Mouse (Mus musculus) T-cell, adult 66 days (primary cell): ENCODE data around the gene Lmod2. TPM values are rescaled to one million over a fixed set of nuclear protein-coding genes. Genes with fewer than 3 reads are reported as not detected.

Experiments used
- total RNA-seq, 2 experiments: library from RNA; stranded (reverse); gene quantifications; 3 replicates in 1 of 2; 4 replicates in 1 of 2; pipeline ENCODE4 v1.2.4; 2023

Lmod2 gene
- total RNA-seq = not detected

DNA sequence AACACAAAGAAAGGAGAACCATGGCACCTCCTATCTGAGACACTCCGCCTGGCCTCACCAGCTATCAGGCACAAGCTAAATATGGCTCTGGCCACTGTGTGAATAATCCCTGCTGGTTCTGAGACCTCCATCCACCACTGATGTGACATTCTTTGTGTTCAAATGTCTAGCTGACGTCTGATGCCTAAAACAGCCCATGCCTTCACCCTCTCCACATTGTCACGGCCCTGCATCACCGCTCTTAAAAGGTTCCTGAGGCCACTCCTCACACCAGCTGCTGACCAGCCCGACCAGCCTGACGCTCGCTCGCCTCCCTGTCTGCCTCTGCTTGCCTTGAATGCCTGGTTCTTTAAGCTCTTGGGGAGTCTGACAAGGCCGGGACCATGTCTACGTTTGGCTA, at the start of gene Lmod2:
Lmod2 (plus strand) TSS at position 263 of the 400 bp plus-strand sequence.

Other genes starting within 250 kb of the Lmod2 start
- gene Iqub, start 82.7 kb upstream of the Lmod2 start, total RNA-seq = under 1 TPM in 1 of 2 experiments, not detected in 1; 0.15 TPM
- 10 to 100 TPM; 57.5 to 65.0 TPM for gene Ndufa5, start 69.7 kb upstream of the Lmod2 start, total RNA-seq
- gene Asb15, start 69.6 kb upstream of the Lmod2 start, total RNA-seq = not detected
- 10 to 100 TPM; 48.7 to 54.2 TPM for gene Wasl, start 67.2 kb downstream of the Lmod2 start, total RNA-seq
- gene Hyal6, start 135.5 kb downstream of the Lmod2 start, total RNA-seq = not detected
- gene Hyal4, start 150.6 kb downstream of the Lmod2 start, total RNA-seq = not detected
- gene Spam1, start 193.4 kb downstream of the Lmod2 start, total RNA-seq = not detected